Mouse (Mus musculus): ENCODE measurements around the gene Clec11a. TPM values are rescaled to one million over a fixed set of nuclear protein-coding genes. Genes with fewer than 3 reads are reported as not detected.

Clec11a gene
- polyA plus RNA-seq, 1 experiment from 2014 or later = 6.0 TPM

- peak; percentile 22; the same call in 1 of the 2 replicates for ATAC-seq (replicated peaks; ENCODE audit: low FRiP score, low read depth)
- peak overlapping the region; percentile 42; the same call in 1 of the 2 replicates for H3K27ac ChIP-seq
- H3K4me1 ChIP-seq (replicated peaks; ENCODE audit: insufficient read depth, low read length) = peaks cover 17% of the 10 kb centered on the region
- no peaks in the 10 kb centered on the region for H3K36me3 ChIP-seq (ENCODE audit: insufficient read depth, low read length)
- H3K9me3 ChIP-seq (replicated peaks; ENCODE audit: low read length) = no peaks in the 10 kb centered on the region
- peak overlapping the region; percentile 87 for H3K4me2 ChIP-seq (ENCODE audit: low read length)
- 0 out of 2 replicates have a peak, but pooled peaks cover 3% of the 10 kb centered on the region for H3K27me3 ChIP-seq (ENCODE audit: insufficient read depth, low read length)
- H3K4me3 ChIP-seq (replicated peaks; ENCODE audit: low read depth, low read length) = peak overlapping the region; percentile 38
- WGBS = under 1% methylated on average over 38 of the region's 38 CpGs
- TF ChIP-seq CTCF (IDR thresholded peaks at IDR 0.05; ENCODE audit: low read depth) = no peak
- H3K9ac ChIP-seq (ENCODE audit: low read depth, low read length) = peak overlapping the region; percentile 54
- DNase-seq (ENCODE audit: low spot score) = peak; percentile 48
Observed at GRCm38 (mm10) chr7:44310878-44311712, 4.4 kb upstream of the Clec11a start.

- peak overlapping the region; percentile 54 for H3K9ac ChIP-seq (ENCODE audit: low read depth, low read length)
- TF ChIP-seq CTCF (IDR thresholded peaks at IDR 0.05; ENCODE audit: low read depth) = no peak
- no peaks in the 10 kb centered on the region for H3K9me3 ChIP-seq (replicated peaks; ENCODE audit: low read length)
- ATAC-seq (replicated peaks; ENCODE audit: low FRiP score, low read depth) = peak; percentile 31; the same call in 1 of the 2 replicates
- peak overlapping the region; percentile 38 for H3K4me3 ChIP-seq (replicated peaks; ENCODE audit: low read depth, low read length)
- WGBS = 1% methylated on average over 36 of the region's 40 CpGs
- peak overlapping the region; percentile 42; the same call in 1 of the 2 replicates for H3K27ac ChIP-seq
- no peaks in the 10 kb centered on the region for H3K36me3 ChIP-seq (ENCODE audit: insufficient read depth, low read length)
- H3K4me2 ChIP-seq (ENCODE audit: low read length) = peak overlapping the region; percentile 87
- peak; percentile 9 for DNase-seq (ENCODE audit: low spot score)
- H3K27me3 ChIP-seq (ENCODE audit: insufficient read depth, low read length) = 0 out of 2 replicates have a peak, but pooled peaks cover 3% of the 10 kb centered on the region
- H3K4me1 ChIP-seq (replicated peaks; ENCODE audit: insufficient read depth, low read length) = peaks cover 23% of the 10 kb centered on the region
Observed at GRCm38 (mm10) chr7:44310285-44310877, 3.7 kb upstream of the Clec11a start.

- Histone ChIP-seq H3K9ac (ENCODE audit: low read depth, low read length) (peak within 1 kb of the TSS; percentile 54), H3K27ac (peak within 1 kb of the TSS; percentile 42; the same call in 1 of the 2 replicates), H3K36me3 (ENCODE audit: insufficient read depth, low read length) (no peaks in the 10 kb centered on the region), H3K4me3 (replicated peaks; ENCODE audit: low read depth, low read length) (peak within 1 kb of the TSS; percentile 38), H3K4me1 (replicated peaks; ENCODE audit: insufficient read depth, low read length) (peaks cover 23% of the 10 kb centered on the region), H3K27me3 (ENCODE audit: insufficient read depth, low read length) (0 out of 2 replicates have a peak, but pooled peaks cover 3% of the 10 kb centered on the region), H3K4me2 (ENCODE audit: low read length) (peak within 1 kb of the TSS; percentile 87), H3K9me3 (replicated peaks; ENCODE audit: low read length) (no peaks in the 10 kb centered on the region)
- DNase-seq (ENCODE audit: low spot score) (peak; percentile 22), ATAC-seq (replicated peaks; ENCODE audit: low FRiP score, low read depth) (no peak)
- WGBS = 17% methylated on average over 20 of the region's 22 CpGs
- TF ChIP-seq CTCF (IDR thresholded peaks at IDR 0.05; ENCODE audit: low read depth) = no peak
Observed at GRCm38 (mm10) chr7:44309475-44310284, 3.0 kb upstream of the Clec11a start, which contains the start of gene Shank1. Gene Shank1 (plus strand): TSS chr7:44310253.

GRCm38 (mm10) chr7:44307261-44308020, 739 bp upstream of the Clec11a start:
- ATAC-seq (replicated peaks; ENCODE audit: low FRiP score, low read depth) (no peak), DNase-seq (ENCODE audit: low spot score) (peak; percentile 29)
- WGBS = 26% methylated on average over 9 of the region's 9 CpGs
- no peak overlapping the region for H3K4me2 ChIP-seq (ENCODE audit: low read length)
- H3K36me3 ChIP-seq (ENCODE audit: insufficient read depth, low read length) = no peaks in the 10 kb centered on the region
- peaks cover 23% of the 10 kb centered on the region for H3K4me1 ChIP-seq (replicated peaks; ENCODE audit: insufficient read depth, low read length)
- no peak overlapping the region for H3K4me3 ChIP-seq (replicated peaks; ENCODE audit: low read depth, low read length)
- H3K27me3 ChIP-seq (ENCODE audit: insufficient read depth, low read length) = 0 out of 2 replicates have a peak, but pooled peaks cover 3% of the 10 kb centered on the region
- TF ChIP-seq CTCF (IDR thresholded peaks at IDR 0.05; ENCODE audit: low read depth) = peak; percentile 28; the same call in 1 of the 2 replicates
- no peak overlapping the region for H3K27ac ChIP-seq
- no peaks in the 10 kb centered on the region for H3K9me3 ChIP-seq (replicated peaks; ENCODE audit: low read length)
- 0 out of 2 replicates have a peak overlapping the region, but pooled peaks have one; percentile 13 for H3K9ac ChIP-seq (ENCODE audit: low read depth, low read length)

GRCm38 (mm10) chr7:44305686-44306085, 1.0 kb downstream of the Clec11a start:
- no peaks in the 10 kb centered on the region for H3K27me3 ChIP-seq (ENCODE audit: insufficient read depth, low read length)
- ATAC-seq (replicated peaks; ENCODE audit: low FRiP score, low read depth) = no peak
- no peak overlapping the region; the same call in 1 of the 2 replicates for H3K27ac ChIP-seq
- H3K9ac ChIP-seq (ENCODE audit: low read depth, low read length) = no peak overlapping the region
- no peak for TF ChIP-seq CTCF (IDR thresholded peaks at IDR 0.05; ENCODE audit: low read depth)
- DNase-seq (ENCODE audit: low spot score) = no peak
- 8% methylated on average over 16 of the region's 16 CpGs for WGBS
- peaks cover 10% of the 10 kb centered on the region for H3K4me1 ChIP-seq (replicated peaks; ENCODE audit: insufficient read depth, low read length)
- H3K4me3 ChIP-seq (replicated peaks; ENCODE audit: low read depth, low read length) = peak overlapping the region; percentile 14; the same call in 1 of the 2 replicates
- peak overlapping the region; percentile 91 for H3K4me2 ChIP-seq (ENCODE audit: low read length)
- H3K9me3 ChIP-seq (replicated peaks; ENCODE audit: low read length) = no peaks in the 10 kb centered on the region
- H3K36me3 ChIP-seq (ENCODE audit: insufficient read depth, low read length) = no peaks in the 10 kb centered on the region
